Mouse (Mus musculus) brown adipose tissue, adult 24 weeks (tissue): ENCODE results near the gene Mprip. TPM values are rescaled to one million over a fixed set of nuclear protein-coding genes. Genes with fewer than 3 reads are reported as not detected.
A peak's percentile ranks its signal among the peaks of the same experiment; 100 is the strongest.
"Not testable (repeated sequence)": the region's sequence is repeated elsewhere in the genome, so short reads cannot be mapped to it uniquely, and the experiment has no call there.

Experiments used
- H3K27ac ChIP-seq: fragments of 200-500 bp; replicated peaks from 2 replicates; pipeline ENCODE4 v1.5.1; 2012; ENCODE audit warnings: low read depth, mild to moderate bottlenecking, low read length
- H3K4me1 ChIP-seq: fragments of 200-500 bp; 2 replicates; pipeline ENCODE4 v1.6.1; 2012; ENCODE audit warnings: low read length, mixed read lengths; ENCODE audit not compliant: control insufficient read depth, insufficient read depth, insufficient read length
- H3K4me3 ChIP-seq: fragments of 200-500 bp; 2 replicates; pipeline ENCODE4 v1.5.1; 2012; ENCODE audit warnings: low read depth, mild to moderate bottlenecking, low read length, moderate library complexity; ENCODE audit not compliant: insufficient read depth
- polyA plus RNA-seq: library from polyadenylated mRNA; stranded (reverse); fragments of >200 nt; gene quantifications from 2 replicates; pipeline ENCODE4 v1.2.4, GENCODE M21; 2012; ENCODE audit not compliant: missing spikeins, insufficient read depth, insufficient read length

Gene Mprip
- polyA plus RNA-seq: 83.7 and 89.7 TPM in 2 replicates

GRCm38 (mm10) chr11:59661005-59661404, at the start of gene Mprip:
Gene Mprip, plus strand, starts transcription at chr11:59661305.
- Histone ChIP-seq H3K4me3 (peak within 1 kb of the TSS; percentile 90), H3K4me1 (peaks cover 26% of the 10 kb centered on the region), H3K27ac (peak within 1 kb of the TSS; percentile 96)

- Histone ChIP-seq H3K4me3 (no peak overlapping the region), H3K4me1 (no peaks in the 10 kb centered on the region), H3K27ac (no peak overlapping the region)
These were observed 49.5 kb upstream of the Mprip start for GRCm38 (mm10) chr11:59611646-59612045.

GRCm38 (mm10) chr11:59614120-59614519, 47.0 kb upstream of the Mprip start:
- Histone ChIP-seq H3K4me1 (no peaks in the 10 kb centered on the region), H3K27ac (no peak overlapping the region), H3K4me3 (no peak overlapping the region)

- H3K4me1 ChIP-seq, H3K27ac ChIP-seq, H3K4me3 ChIP-seq: not testable (repeated sequence)
These were observed 44.1 kb upstream of the Mprip start for GRCm38 (mm10) chr11:59616986-59617385.

- H3K4me1 ChIP-seq: no peaks in the 10 kb centered on the region
- no peak overlapping the region for H3K4me3 ChIP-seq
- H3K27ac ChIP-seq: no peak overlapping the region
These were observed 38.9 kb upstream of the Mprip start for GRCm38 (mm10) chr11:59622214-59622613.

- Histone ChIP-seq H3K4me3 (no peak overlapping the region), H3K27ac (no peak overlapping the region), H3K4me1 (no peaks in the 10 kb centered on the region)
These were observed 37.0 kb upstream of the Mprip start for GRCm38 (mm10) chr11:59624017-59624630.

- no peak overlapping the region for H3K4me3 ChIP-seq
- H3K27ac ChIP-seq: no peak overlapping the region
- H3K4me1 ChIP-seq: no peaks in the 10 kb centered on the region
These were observed 34.9 kb upstream of the Mprip start for GRCm38 (mm10) chr11:59626192-59626591.

- Histone ChIP-seq H3K4me1 (no peaks in the 10 kb centered on the region), H3K27ac (no peak overlapping the region), H3K4me3 (no peak overlapping the region)
These were observed 32.9 kb upstream of the Mprip start for GRCm38 (mm10) chr11:59628177-59628576.

- Histone ChIP-seq H3K4me3 (no peak overlapping the region), H3K27ac (no peak overlapping the region), H3K4me1 (no peaks in the 10 kb centered on the region)
These were observed 31.2 kb upstream of the Mprip start for GRCm38 (mm10) chr11:59629871-59630270.

GRCm38 (mm10) chr11:59631980-59632379, 29.1 kb upstream of the Mprip start:
- Histone ChIP-seq H3K4me3 (no peak overlapping the region), H3K4me1 (peaks cover 10% of the 10 kb centered on the region; the same call in 1 of the 2 replicates)

GRCm38 (mm10) chr11:59633037-59633436, 28.1 kb upstream of the Mprip start:
- no peak overlapping the region for H3K4me3 ChIP-seq
- no peak overlapping the region for H3K27ac ChIP-seq
- peaks cover 12% of the 10 kb centered on the region; the same call in 1 of the 2 replicates for H3K4me1 ChIP-seq

More at GRCm38 (mm10) chr11:59631980-59632379, 29.1 kb upstream of the Mprip start:
- no peak overlapping the region for H3K27ac ChIP-seq

GRCm38 (mm10) chr11:59634001-59634660, 27.0 kb upstream of the Mprip start:
- H3K4me3 ChIP-seq: no peak overlapping the region
- peaks cover 12% of the 10 kb centered on the region; the same call in 1 of the 2 replicates for H3K4me1 ChIP-seq
- no peak overlapping the region for H3K27ac ChIP-seq

- H3K27ac ChIP-seq: no peak overlapping the region
- H3K4me1 ChIP-seq: peaks cover 12% of the 10 kb centered on the region; the same call in 1 of the 2 replicates
- H3K4me3 ChIP-seq: no peak overlapping the region
These were observed 25.8 kb upstream of the Mprip start for GRCm38 (mm10) chr11:59635251-59635795.

- Histone ChIP-seq H3K4me3 (no peak overlapping the region), H3K27ac (0 out of 2 replicates have a peak overlapping the region, but pooled peaks have one; percentile 21)
These were observed 25.0 kb upstream of the Mprip start for GRCm38 (mm10) chr11:59635821-59636694.

More at GRCm38 (mm10) chr11:59635821-59636694, 25.0 kb upstream of the Mprip start:
- peaks cover 12% of the 10 kb centered on the region; the same call in 1 of the 2 replicates for H3K4me1 ChIP-seq
